Mouse (Mus musculus): ENCODE measurements around the gene Apol11b. TPM values are rescaled to one million over a fixed set of nuclear protein-coding genes. Genes with fewer than 3 reads are reported as not detected.
A peak's percentile ranks its signal among the peaks of the same experiment; 100 is the strongest.
"Not testable (repeated sequence)": the region's sequence is repeated elsewhere in the genome, so short reads cannot be mapped to it uniquely, and the experiment has no call there.

The Apol11b gene
- polyA plus RNA-seq (2014; fragmentation: Nextera tagmentation; extraction: Ambion mirVana): not detected in 2 replicates

- not testable (repeated sequence) for H3K4me1 ChIP-seq (ENCODE audit: control insufficient read depth, insufficient read depth, low read length); H3K36me3 ChIP-seq (ENCODE audit: control insufficient read depth, insufficient read depth, low read length); H3K27me3 ChIP-seq (ENCODE audit: control insufficient read depth, insufficient read depth, low read length); ATAC-seq (replicated peaks; ENCODE audit: insufficient number of reproducible peaks, low FRiP score, low TSS enrichment); H3K9me3 ChIP-seq (replicated peaks; ENCODE audit: control insufficient read depth, low read length); H3K9ac ChIP-seq (ENCODE audit: low read depth, low read length); H3K4me3 ChIP-seq (ENCODE audit: low read depth, low read length); H3K4me2 ChIP-seq; H3K27ac ChIP-seq (ENCODE audit: low read depth, low read length)
- WGBS (ENCODE audit: insufficient replicate concordance): 71% methylated on average over 2 of the region's 2 CpGs
These were observed at the start of gene Apol11b for GRCm38 (mm10) chr15:77643176-77643575. Apol11b (minus strand) TSS chr15:77643286.

GRCm38 (mm10) chr15:77691532-77692311 is 48.6 kb upstream of the Apol11b start:
- 7% methylated on average over 19 of the region's 20 CpGs for WGBS (ENCODE audit: insufficient replicate concordance)
- H3K27ac ChIP-seq (ENCODE audit: low read depth, low read length); H3K36me3 ChIP-seq (ENCODE audit: control insufficient read depth, insufficient read depth, low read length); H3K9me3 ChIP-seq (replicated peaks; ENCODE audit: control insufficient read depth, low read length); H3K4me1 ChIP-seq (ENCODE audit: control insufficient read depth, insufficient read depth, low read length); ATAC-seq (replicated peaks; ENCODE audit: insufficient number of reproducible peaks, low FRiP score, low TSS enrichment); H3K27me3 ChIP-seq (ENCODE audit: control insufficient read depth, insufficient read depth, low read length): not testable (repeated sequence)
- H3K4me3 ChIP-seq (ENCODE audit: low read depth, low read length): peak overlapping the region; percentile 36
- peak overlapping the region; percentile 59 for H3K9ac ChIP-seq (ENCODE audit: low read depth, low read length)
- peak overlapping the region; percentile 64 for H3K4me2 ChIP-seq

- H3K4me3 ChIP-seq (ENCODE audit: low read depth, low read length); H3K27ac ChIP-seq (ENCODE audit: low read depth, low read length); H3K27me3 ChIP-seq (ENCODE audit: control insufficient read depth, insufficient read depth, low read length); H3K4me1 ChIP-seq (ENCODE audit: control insufficient read depth, insufficient read depth, low read length); H3K9me3 ChIP-seq (replicated peaks; ENCODE audit: control insufficient read depth, low read length); H3K36me3 ChIP-seq (ENCODE audit: control insufficient read depth, insufficient read depth, low read length); H3K9ac ChIP-seq (ENCODE audit: low read depth, low read length); H3K4me2 ChIP-seq; ATAC-seq (replicated peaks; ENCODE audit: insufficient number of reproducible peaks, low FRiP score, low TSS enrichment): not testable (repeated sequence)
- WGBS (ENCODE audit: insufficient replicate concordance): 5% methylated on average over 9 of the region's 11 CpGs
These were observed 40.9 kb upstream of the Apol11b start for GRCm38 (mm10) chr15:77683944-77684343.

- 57% methylated on average over 1 of the region's 1 CpGs for WGBS (ENCODE audit: insufficient replicate concordance)
These were observed 31.0 kb upstream of the Apol11b start for GRCm38 (mm10) chr15:77674081-77674480.

GRCm38 (mm10) chr15:77661841-77662240 is 18.8 kb upstream of the Apol11b start:
- H3K4me3 ChIP-seq (ENCODE audit: low read depth, low read length); H3K4me2 ChIP-seq; ATAC-seq (replicated peaks; ENCODE audit: insufficient number of reproducible peaks, low FRiP score, low TSS enrichment); H3K9me3 ChIP-seq (replicated peaks; ENCODE audit: control insufficient read depth, low read length); H3K9ac ChIP-seq (ENCODE audit: low read depth, low read length); H3K27me3 ChIP-seq (ENCODE audit: control insufficient read depth, insufficient read depth, low read length); H3K27ac ChIP-seq (ENCODE audit: low read depth, low read length); H3K4me1 ChIP-seq (ENCODE audit: control insufficient read depth, insufficient read depth, low read length); H3K36me3 ChIP-seq (ENCODE audit: control insufficient read depth, insufficient read depth, low read length): not testable (repeated sequence)
- 74% methylated on average over 2 of the region's 2 CpGs for WGBS (ENCODE audit: insufficient replicate concordance)

More at GRCm38 (mm10) chr15:77674081-77674480, 31.0 kb upstream of the Apol11b start:
- H3K9me3 ChIP-seq (replicated peaks; ENCODE audit: control insufficient read depth, low read length); H3K4me3 ChIP-seq (ENCODE audit: low read depth, low read length); ATAC-seq (replicated peaks; ENCODE audit: insufficient number of reproducible peaks, low FRiP score, low TSS enrichment); H3K4me1 ChIP-seq (ENCODE audit: control insufficient read depth, insufficient read depth, low read length); H3K9ac ChIP-seq (ENCODE audit: low read depth, low read length); H3K27ac ChIP-seq (ENCODE audit: low read depth, low read length); H3K4me2 ChIP-seq; H3K36me3 ChIP-seq (ENCODE audit: control insufficient read depth, insufficient read depth, low read length); H3K27me3 ChIP-seq (ENCODE audit: control insufficient read depth, insufficient read depth, low read length): not testable (repeated sequence)

GRCm38 (mm10) chr15:77659773-77660172 is 16.7 kb upstream of the Apol11b start:
- not testable (repeated sequence) for H3K4me3 ChIP-seq (ENCODE audit: low read depth, low read length); H3K27ac ChIP-seq (ENCODE audit: low read depth, low read length); H3K9ac ChIP-seq (ENCODE audit: low read depth, low read length); H3K4me1 ChIP-seq (ENCODE audit: control insufficient read depth, insufficient read depth, low read length); H3K27me3 ChIP-seq (ENCODE audit: control insufficient read depth, insufficient read depth, low read length); H3K9me3 ChIP-seq (replicated peaks; ENCODE audit: control insufficient read depth, low read length); H3K36me3 ChIP-seq (ENCODE audit: control insufficient read depth, insufficient read depth, low read length); ATAC-seq (replicated peaks; ENCODE audit: insufficient number of reproducible peaks, low FRiP score, low TSS enrichment); H3K4me2 ChIP-seq
- WGBS (ENCODE audit: insufficient replicate concordance): 81% methylated on average over 1 of the region's 1 CpGs

DNA sequence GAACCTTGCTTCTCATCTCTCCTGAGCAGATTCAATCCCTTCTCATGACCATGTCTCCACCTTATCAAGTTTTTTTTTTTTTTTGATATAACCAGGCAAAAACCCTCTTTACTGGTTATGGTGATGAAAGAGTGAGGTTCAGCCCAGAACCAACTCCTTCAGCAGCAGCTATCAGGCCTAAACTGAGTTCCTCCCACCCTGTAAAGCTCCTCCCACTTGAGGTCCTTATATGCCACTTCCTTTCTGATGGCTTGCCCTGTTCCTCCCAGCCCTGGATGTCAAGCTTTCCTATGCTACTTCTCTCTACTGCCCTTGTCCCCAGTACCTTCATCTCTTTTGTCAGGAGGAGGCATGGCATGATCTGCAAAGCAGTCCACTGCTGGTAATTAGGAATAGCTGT is 8.1 kb upstream of the Apol11b start:
- H3K27me3 ChIP-seq (ENCODE audit: control insufficient read depth, insufficient read depth, low read length); H3K4me3 ChIP-seq (ENCODE audit: low read depth, low read length); H3K4me2 ChIP-seq; H3K27ac ChIP-seq (ENCODE audit: low read depth, low read length); H3K9me3 ChIP-seq (replicated peaks; ENCODE audit: control insufficient read depth, low read length); H3K4me1 ChIP-seq (ENCODE audit: control insufficient read depth, insufficient read depth, low read length); ATAC-seq (replicated peaks; ENCODE audit: insufficient number of reproducible peaks, low FRiP score, low TSS enrichment); H3K9ac ChIP-seq (ENCODE audit: low read depth, low read length); H3K36me3 ChIP-seq (ENCODE audit: control insufficient read depth, insufficient read depth, low read length): not testable (repeated sequence)

- H3K27ac ChIP-seq (ENCODE audit: low read depth, low read length); H3K9ac ChIP-seq (ENCODE audit: low read depth, low read length); H3K27me3 ChIP-seq (ENCODE audit: control insufficient read depth, insufficient read depth, low read length); H3K4me3 ChIP-seq (ENCODE audit: low read depth, low read length); H3K4me1 ChIP-seq (ENCODE audit: control insufficient read depth, insufficient read depth, low read length); ATAC-seq (replicated peaks; ENCODE audit: insufficient number of reproducible peaks, low FRiP score, low TSS enrichment); H3K9me3 ChIP-seq (replicated peaks; ENCODE audit: control insufficient read depth, low read length); H3K4me2 ChIP-seq; H3K36me3 ChIP-seq (ENCODE audit: control insufficient read depth, insufficient read depth, low read length): not testable (repeated sequence)
- 58% methylated on average over 3 of the region's 3 CpGs for WGBS (ENCODE audit: insufficient replicate concordance)
These were observed 13.3 kb downstream of the Apol11b start for GRCm38 (mm10) chr15:77629822-77630221.

DNA sequence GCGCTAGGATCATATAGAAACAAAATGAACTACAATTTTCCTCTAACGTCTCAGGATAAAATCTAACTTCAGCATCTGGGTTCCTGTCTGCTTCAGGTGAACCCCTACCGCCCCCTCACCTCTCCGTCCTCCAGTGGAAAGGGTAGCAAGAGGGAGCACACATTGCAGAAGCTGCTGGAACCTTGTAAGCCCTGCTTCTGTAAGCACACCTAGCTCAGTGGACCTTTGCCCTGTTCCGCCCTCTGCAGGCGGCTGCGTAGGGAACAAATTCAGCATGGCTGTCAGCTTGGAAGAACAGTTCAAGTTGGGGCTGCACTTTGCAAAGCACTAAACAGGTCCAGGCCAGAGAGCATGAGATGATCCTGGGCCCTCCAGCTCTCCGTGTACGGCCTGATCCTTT is 14.4 kb downstream of the Apol11b start:
- H3K9ac ChIP-seq (ENCODE audit: low read depth, low read length); H3K4me3 ChIP-seq (ENCODE audit: low read depth, low read length); H3K36me3 ChIP-seq (ENCODE audit: control insufficient read depth, insufficient read depth, low read length); H3K4me2 ChIP-seq; H3K9me3 ChIP-seq (replicated peaks; ENCODE audit: control insufficient read depth, low read length); H3K27ac ChIP-seq (ENCODE audit: low read depth, low read length); H3K27me3 ChIP-seq (ENCODE audit: control insufficient read depth, insufficient read depth, low read length); H3K4me1 ChIP-seq (ENCODE audit: control insufficient read depth, insufficient read depth, low read length); ATAC-seq (replicated peaks; ENCODE audit: insufficient number of reproducible peaks, low FRiP score, low TSS enrichment): not testable (repeated sequence)
- WGBS (ENCODE audit: insufficient replicate concordance): 45% methylated on average over 9 of the region's 9 CpGs
